Mouse (Mus musculus) Muller cell, postnatal 12 days (primary cell): ENCODE measurements at regions not wholly inside any gene's neighbourhood (a gene's known extent, or its start where the extent isn't known, plus 50 kb on each side); places are given as distances from the start of the nearest gene placed in this dataset.
"Not testable (repeated sequence)": the region's sequence is repeated elsewhere in the genome, so short reads cannot be mapped to it uniquely, and the experiment has no call there.

Experiments
- DNase-seq: peaks from one replicate; pipeline ENCODE4 v3.0.0-alpha.2; 2015; ENCODE audit errors: inconsistent ontology term

- peak; percentile 53 for DNase-seq
Measured at GRCm38 (mm10) chr17:79547075-79547474, 64.6 kb upstream of the Rmdn2 start.

DNA sequence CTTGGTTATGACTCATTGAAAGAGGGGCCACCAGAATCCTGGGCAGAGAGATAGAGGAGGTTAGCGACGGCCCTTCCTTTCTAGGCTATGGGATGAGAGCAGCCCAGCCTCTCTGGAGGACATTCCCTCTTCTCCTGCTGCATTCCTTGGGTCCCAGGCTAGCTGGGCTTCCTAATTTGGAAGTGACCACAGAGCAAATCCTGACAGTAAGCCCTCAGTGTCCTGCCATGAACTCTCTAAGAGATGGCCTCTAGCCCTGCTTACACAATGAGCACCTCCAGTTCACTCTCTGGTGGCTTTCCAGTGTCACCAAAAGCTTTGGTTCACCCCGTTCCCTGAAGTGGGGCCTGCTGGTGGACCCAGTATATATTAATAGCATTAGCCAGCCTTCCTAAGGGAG is 64.1 kb upstream of the Rmdn2 start:
- peak; percentile 64 for DNase-seq

GRCm38 (mm10) chr17:79550409-79550808 is 61.3 kb upstream of the Rmdn2 start:
- DNase-seq, result not testable (repeated sequence)

DNA sequence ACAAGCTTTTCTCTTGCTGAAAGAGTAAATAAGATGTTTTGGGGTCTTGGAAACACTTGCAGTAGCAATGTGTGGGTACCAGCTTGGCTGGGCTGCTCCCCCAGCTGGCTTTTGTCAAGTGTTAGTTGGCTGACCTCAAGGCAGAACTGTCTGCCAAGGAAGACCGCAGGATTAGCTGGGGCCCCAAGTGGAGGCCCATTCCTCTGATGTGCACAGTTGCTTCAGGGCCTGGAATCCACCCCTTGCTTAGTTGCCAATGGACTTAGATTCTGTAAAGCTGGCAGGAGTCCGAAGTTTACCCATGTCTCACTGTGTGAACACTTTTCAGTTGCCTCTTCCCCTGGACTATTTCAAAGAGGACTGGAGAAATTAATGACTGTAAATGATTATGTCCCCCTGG is 57.8 kb upstream of the Rmdn2 start:
- peak; percentile 73 for DNase-seq

- no peak for DNase-seq
Measured at GRCm38 (mm10) chr17:79555593-79555992, 56.1 kb upstream of the Rmdn2 start.
